Mouse (Mus musculus) layer of hippocampus, adult 9-10 months (tissue): ENCODE measurements around the gene D230025D16Rik.

Experiments used
- DNase-seq: peaks from one replicate; pipeline ENCODE4 v3.0.0; 2022; ENCODE audit warnings: low spot score

D230025D16Rik gene

GRCm38 (mm10) chr8:105237442-105238142, 12.6 kb downstream of the D230025D16Rik start:
- no peak for DNase-seq

- DNase-seq: no peak
Observed at GRCm38 (mm10) chr8:105241016-105241415, 16.1 kb downstream of the D230025D16Rik start.

DNA sequence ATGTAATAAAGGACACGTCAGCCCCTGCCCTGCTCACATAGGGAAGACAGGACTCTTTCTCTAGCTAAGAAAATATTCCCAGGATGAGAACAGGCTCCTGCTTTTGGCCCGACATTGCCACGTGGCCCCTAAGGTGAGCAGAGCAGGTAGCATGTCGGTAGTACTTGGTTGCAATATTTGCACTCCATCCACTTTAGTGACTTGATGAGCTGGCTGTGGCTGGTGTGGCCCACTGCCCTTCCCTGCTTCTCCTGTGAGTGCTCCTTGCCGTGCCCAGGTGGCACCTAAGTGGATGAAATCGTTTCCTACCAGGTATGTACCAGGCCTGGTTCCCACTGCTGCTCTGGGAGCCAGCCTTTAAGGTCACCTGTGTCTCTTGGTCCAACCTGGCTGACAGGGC, 27.0 kb downstream of the D230025D16Rik start:
- no peak for DNase-seq

DNA sequence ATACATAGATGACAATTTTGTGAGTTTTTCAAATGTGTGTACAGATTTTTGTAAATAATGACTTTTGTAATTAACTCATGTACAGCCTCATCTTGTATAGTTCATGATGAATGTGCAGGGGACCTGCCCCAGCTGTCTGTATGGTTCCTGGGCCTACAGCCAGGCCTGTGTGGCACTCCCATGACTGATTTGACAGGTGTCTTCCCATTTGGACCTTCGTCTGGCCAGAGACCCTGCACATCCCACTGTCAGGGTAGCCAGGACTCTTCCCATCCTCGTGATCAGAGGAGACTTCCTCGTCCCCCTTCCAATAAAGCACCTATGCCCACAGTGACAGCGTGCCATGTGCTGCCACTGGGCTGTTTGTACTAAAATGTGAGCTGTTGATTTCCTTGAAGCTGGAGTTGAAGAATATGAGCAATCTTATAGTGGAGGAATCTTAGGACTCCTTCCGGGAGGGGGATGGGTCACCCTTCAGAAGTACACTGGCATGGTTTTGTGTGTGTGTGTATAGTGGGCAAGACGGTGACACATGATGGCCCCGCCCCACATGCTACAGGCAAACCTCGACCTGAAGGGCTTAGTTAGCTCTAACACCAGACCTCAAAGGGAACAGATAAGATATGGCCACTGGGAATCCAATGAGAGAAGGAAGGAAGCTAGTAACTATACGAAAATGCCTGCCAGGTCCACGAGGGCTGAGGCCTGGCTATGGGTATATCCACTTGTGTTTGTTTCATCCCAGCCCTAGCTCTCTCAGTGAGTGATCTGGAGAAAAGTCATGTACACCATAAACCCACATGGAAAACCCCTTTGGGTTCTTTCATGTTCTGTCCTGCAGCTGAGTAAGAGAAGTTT, 28.0 kb downstream of the D230025D16Rik start:
- DNase-seq: no peak

- DNase-seq: no peak
Observed at GRCm38 (mm10) chr8:105253766-105254151, 28.8 kb downstream of the D230025D16Rik start.

- peak; percentile 72 for DNase-seq
Observed at GRCm38 (mm10) chr8:105254152-105254965, 29.4 kb downstream of the D230025D16Rik start.

DNA sequence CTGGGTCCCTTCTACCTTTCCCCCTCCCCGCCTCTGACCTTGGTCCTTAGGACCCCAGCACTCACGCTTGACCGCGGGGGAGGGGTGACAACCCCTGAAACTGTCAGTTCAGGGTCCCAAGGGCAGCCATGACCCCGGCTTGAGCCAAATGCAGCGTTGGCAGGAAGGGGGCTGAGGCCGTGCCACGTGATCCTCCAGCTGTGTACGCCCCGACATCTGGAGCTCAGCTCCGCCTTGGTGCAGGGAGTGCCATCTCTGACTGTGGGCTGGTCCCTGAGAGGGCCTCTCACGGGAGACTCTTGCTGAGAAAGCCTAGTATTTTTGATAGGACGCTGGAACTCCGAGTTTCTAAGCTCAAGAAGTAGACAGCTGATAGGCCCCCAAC, 30.0 kb downstream of the D230025D16Rik start, which contains the start of gene B3gnt9:
TSS of gene B3gnt9 (minus strand) at position 188 of the 385 bp plus-strand sequence.
- DNase-seq: no peak

DNA sequence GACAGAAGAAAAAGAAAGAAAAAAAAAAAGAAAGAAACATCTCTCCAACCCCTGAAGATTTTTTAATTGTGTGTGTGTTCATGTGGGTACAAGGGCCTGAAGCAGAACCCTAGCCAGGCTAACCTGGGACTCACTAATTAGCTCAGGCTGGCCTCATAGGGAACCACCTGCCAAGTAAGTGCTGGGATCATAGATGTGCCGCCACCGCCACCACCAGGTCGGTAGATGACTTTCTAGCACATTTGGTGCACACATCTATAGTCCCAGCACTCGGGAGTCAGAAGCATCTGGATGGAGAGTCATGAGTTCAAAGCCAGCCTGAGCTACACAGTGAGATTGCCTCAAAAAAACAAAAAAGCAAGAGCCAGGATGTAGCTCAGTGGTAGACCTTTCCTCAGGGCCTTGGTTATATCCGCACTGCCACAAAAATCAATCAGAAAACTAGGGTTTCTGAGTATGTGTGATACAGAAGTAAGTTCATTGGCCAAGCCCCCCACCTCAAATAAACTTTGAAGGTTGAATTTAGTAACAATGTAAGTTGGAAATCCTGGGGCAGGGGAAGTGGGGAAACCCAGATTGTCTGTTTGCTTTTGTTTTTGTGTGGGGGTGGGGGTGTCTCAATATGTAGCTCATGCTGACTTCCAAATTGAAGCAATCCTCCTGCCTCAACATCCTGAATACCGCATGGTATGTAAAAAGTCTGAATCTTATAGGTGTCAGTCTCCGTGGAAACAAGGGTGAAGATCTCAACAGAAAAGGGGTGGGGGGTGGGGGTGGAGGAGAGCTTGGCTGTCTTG, 32.6 kb downstream of the D230025D16Rik start:
- DNase-seq: no peak

GRCm38 (mm10) chr8:105258911-105259720, 34.2 kb downstream of the D230025D16Rik start:
- DNase-seq: no peak

GRCm38 (mm10) chr8:105259721-105260320, 34.9 kb downstream of the D230025D16Rik start:
- DNase-seq: no peak

DNA sequence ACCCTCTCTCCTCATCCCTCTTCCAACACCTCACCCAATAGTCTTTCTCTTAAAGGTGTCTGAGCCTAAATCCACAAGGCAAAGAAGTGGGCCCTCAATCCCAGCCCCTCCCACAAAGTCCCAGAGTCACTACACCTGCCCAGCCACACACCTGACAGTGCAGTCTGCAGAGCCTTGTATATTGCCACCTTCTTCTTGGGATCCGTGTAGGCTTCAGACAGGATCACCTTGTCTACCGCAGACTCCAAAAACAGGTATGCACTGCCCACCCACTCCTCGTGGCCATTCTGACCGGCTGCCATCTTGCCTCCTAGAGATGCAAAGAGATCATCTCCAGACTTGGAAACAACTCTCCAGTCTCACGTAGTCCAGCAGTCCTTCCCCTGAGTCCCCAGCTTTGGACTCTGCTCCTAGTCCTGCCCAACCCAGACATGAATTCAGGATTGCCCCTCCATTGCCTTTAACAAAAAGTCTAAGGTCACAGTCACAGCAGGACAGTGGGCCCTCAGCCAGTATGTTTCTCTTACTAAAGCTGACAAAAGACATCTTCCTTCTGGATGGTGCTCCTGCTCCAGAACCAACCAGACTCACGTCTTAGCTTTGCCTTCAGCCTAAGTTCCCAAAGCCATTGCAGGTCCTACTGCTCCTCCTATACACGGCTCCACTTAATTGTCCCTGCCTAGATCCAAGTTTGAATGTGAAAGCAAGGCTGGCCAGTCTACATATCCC, 35.6 kb downstream of the D230025D16Rik start:
- DNase-seq: no peak

GRCm38 (mm10) chr8:105261326-105261980, 36.5 kb downstream of the D230025D16Rik start:
- DNase-seq: no peak

- DNase-seq: no peak
Observed at GRCm38 (mm10) chr8:105263244-105263912, 38.4 kb downstream of the D230025D16Rik start.

GRCm38 (mm10) chr8:105264024-105264982, 39.4 kb downstream of the D230025D16Rik start, which contains the start of the genes Tradd and Fbxl8:
Gene Tradd (minus strand): TSS chr8:105264609.
Gene Fbxl8 (plus strand): TSS chr8:105264648.
- DNase-seq: no peak

DNA sequence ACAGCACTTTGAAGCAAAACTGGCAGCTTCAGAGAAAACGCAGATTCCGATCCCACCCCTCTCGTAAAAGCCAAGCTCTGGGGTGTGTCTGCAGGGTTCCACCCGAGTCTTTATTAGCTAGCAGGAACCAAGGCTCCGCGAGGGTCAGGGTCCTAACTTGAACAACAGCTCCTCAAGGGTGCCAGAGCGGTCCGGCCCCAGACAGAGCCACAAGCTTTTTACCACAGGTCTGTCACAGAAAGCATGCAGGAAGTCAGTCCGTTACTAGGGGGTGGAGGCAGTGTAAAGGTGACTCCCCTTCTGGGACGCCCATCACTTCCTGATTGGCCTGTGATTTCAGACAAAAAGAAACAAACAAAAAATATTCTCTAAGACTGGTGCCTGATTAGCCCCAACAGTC, 40.2 kb downstream of the D230025D16Rik start:
- no peak for DNase-seq

DNA sequence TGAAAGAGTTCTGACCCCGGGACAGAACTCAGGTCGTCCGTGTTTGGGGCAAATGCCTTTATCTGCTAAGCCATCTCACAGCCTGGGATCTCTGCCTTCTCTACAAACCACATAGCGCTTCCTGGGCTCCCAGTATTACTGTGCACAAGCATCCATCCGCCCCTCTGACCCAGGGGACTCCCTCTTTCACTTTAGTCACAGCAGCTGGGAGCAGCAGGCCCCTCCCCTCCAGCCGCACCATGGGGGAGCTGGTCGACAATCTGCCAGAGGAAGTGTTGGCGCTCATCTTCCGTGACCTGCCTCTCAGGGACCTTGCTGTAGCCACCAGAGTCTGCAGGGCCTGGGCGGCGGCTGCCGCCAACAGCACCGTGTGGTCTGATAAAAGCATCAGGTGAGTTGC, 41.8 kb downstream of the D230025D16Rik start:
- DNase-seq: no peak
